Mouse (Mus musculus) CD8-positive naive resting alpha-beta T cell, adult 2 months (primary cell): Measurements from ENCODE around the gene Amotl2.
A peak's percentile ranks its signal among the peaks of the same experiment; 100 is the strongest.

Experiments used
- DNase-seq, 2 experiments: peaks; one replicate each; pipeline ENCODE4 v3.0.0; 2022; ENCODE audit warnings: low read depth in 2 of 2, low spot score in 2 of 2

The Amotl2 gene

GRCm38 (mm10) chr9:102770190-102770589 is 53.7 kb downstream of the Amotl2 start:
- no peak for DNase-seq

DNA sequence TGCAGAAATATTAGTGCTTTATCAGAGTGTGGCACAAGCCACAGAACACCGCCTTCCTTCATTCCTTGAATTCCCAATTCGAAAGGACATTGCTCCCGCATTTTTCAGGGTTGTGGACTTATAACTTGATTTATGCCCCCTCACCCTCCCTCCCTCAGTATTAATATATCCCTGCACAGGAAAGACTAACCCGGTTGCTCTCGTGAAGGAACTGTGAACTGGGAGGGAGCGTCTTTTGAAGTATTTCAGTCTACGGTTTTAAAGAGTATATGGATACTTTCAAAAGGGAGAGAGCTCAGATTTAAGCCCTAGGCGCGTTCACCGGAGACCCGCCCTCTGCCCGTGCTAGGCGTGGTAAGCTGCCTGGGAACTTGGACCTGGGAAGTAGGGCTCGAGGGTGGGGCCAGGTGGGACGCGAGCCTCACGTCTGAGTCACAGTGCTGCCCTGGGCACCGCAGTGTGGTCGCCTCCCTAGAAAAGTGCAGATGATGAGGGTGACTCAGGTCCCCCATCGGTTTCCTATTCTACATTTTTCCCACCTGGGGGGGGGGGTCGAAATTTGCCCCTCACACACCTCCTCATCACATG is 54.9 kb downstream of the Amotl2 start:
- no peak for DNase-seq

- DNase-seq, result no peak
Observed at GRCm38 (mm10) chr9:102777631-102778591, 61.4 kb downstream of the Amotl2 start.

DNA sequence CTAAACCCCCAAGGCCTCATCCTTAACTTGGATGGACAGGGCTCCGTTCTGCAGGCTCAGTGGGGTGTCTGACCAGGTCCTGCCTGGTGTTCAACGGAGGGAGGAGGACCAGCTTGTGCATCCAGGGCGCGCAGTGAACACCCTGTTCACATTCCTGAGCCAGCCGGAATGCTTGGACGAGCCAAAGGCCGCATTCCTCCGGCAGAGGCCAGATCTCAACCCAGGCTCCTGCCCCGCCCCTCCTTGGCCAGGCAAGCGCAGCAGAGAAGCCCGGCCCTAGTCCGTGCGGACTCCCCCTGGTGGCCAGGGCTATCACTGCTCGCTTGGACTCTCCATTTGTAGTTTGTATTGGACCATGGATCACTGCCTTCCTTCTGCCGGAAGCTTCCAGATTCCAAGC is 63.0 kb downstream of the Amotl2 start:
- DNase-seq, result peak in 1 of 2 experiments; percentile 14
